Mouse (Mus musculus) lung, postnatal 0 days (tissue): ENCODE measurements around the gene Spo11. TPM values are rescaled to one million over a fixed set of nuclear protein-coding genes. Genes with fewer than 3 reads are reported as not detected.

ENCODE experiments used
- ATAC-seq: fragments of 200-750 bp; cut with Nextera tagmentation; 2 replicates; pipeline ENCODE4 v1.8.0; 2017; ENCODE audit warnings: moderate library complexity
- DNase-seq: peaks from one replicate; pipeline ENCODE4 v3.0.0-alpha.2; 2016; ENCODE audit warnings: low spot score
- H3K27ac ChIP-seq: fragments of 300-500 bp; sonication (generic); 2 replicates; pipeline ENCODE4 v1.5.1; 2014; ENCODE audit warnings: antibody characterized with exemption, mild to moderate bottlenecking, low read length, mixed read lengths
- H3K27me3 ChIP-seq: fragments of 300-500 bp; sonication (generic); replicated peaks from 2 replicates; pipeline ENCODE4 v1.6.1; 2014; ENCODE audit warnings: low read length, mixed read lengths; ENCODE audit not compliant: insufficient read depth
- H3K36me3 ChIP-seq: fragments of 300-500 bp; sonication (generic); 2 replicates; pipeline ENCODE4 v1.6.1; 2014; ENCODE audit warnings: low read length, mixed read lengths; ENCODE audit not compliant: insufficient read depth
- H3K4me1 ChIP-seq: fragments of 300-500 bp; sonication (generic); 2 replicates; pipeline ENCODE4 v1.6.1; 2014; ENCODE audit warnings: antibody characterized with exemption, low read depth, low read length, mixed read lengths; ENCODE audit not compliant: insufficient read depth
- H3K4me2 ChIP-seq: fragments of 300-500 bp; sonication (generic); replicated peaks from 2 replicates; pipeline ENCODE4 v1.6.1; 2014; ENCODE audit warnings: low read depth, mild to moderate bottlenecking, low read length, moderate library complexity, mixed read lengths
- H3K4me3 ChIP-seq: fragments of 300-500 bp; sonication (generic); 2 replicates; pipeline ENCODE4 v1.5.1; 2014; ENCODE audit warnings: low read depth, low read length
- H3K9ac ChIP-seq: fragments of 300-500 bp; sonication (generic); replicated peaks from 2 replicates; pipeline ENCODE4 v1.6.1; 2014; ENCODE audit warnings: low read depth, mild to moderate bottlenecking
- H3K9me3 ChIP-seq: fragments of 300-500 bp; sonication (generic); 2 replicates; pipeline ENCODE4 v1.6.1; 2016; ENCODE audit warnings: low read length, mixed read lengths
- CTCF ChIP-seq: IDR thresholded peaks from 2 replicates; pipeline ENCODE4 v1.5.1; 2016; ENCODE audit warnings: antibody characterized with exemption, mild to moderate bottlenecking
- EP300 ChIP-seq: IDR thresholded peaks from 2 replicates; pipeline ENCODE4 v1.6.1; 2016; ENCODE audit warnings: antibody characterized with exemption, mild to moderate bottlenecking, control low read depth
- WGBS: fragments of 180-500 bp; shearing (Covaris S2); extraction: QIAGEN DNeasy Blood & Tissue Kit; methylation state at CpG from one replicate; pipeline ENCODE4 v1.1.7; 2014; 5-methylcytosine and 5-hydroxymethylcytosine counted together
- polyA plus RNA-seq: library from polyadenylated mRNA; unstranded; fragments of >200 nt; fragmentation: Nextera tagmentation; extraction: Ambion mirVana; gene quantifications from 2 replicates; pipeline ENCODE4 v1.2.1, GENCODE M21; 2015

The Spo11 gene
- polyA plus RNA-seq, 1 experiment from 2014 or later = not detected

- H3K27ac ChIP-seq = no peak overlapping the region
- no peaks in the 10 kb centered on the region for H3K36me3 ChIP-seq
- no peaks in the 10 kb centered on the region for H3K4me1 ChIP-seq
- ATAC-seq (0 out of 2 replicates have a peak, but pooled peaks have one; percentile 7), DNase-seq (no peak)
- H3K4me2 ChIP-seq = no peak overlapping the region
- H3K9ac ChIP-seq = no peak overlapping the region
- no peak overlapping the region for H3K4me3 ChIP-seq
- WGBS = 64% methylated on average over 4 of the region's 4 CpGs
- no peaks in the 10 kb centered on the region for H3K27me3 ChIP-seq
- TF ChIP-seq EP300 (no peak), CTCF (0 out of 2 replicates have a peak, but pooled peaks have one; percentile 6)
- H3K9me3 ChIP-seq = no peaks in the 10 kb centered on the region
Observed at GRCm38 (mm10) chr2:173036611-173037010, 59.1 kb downstream of the Spo11 start.

DNA sequence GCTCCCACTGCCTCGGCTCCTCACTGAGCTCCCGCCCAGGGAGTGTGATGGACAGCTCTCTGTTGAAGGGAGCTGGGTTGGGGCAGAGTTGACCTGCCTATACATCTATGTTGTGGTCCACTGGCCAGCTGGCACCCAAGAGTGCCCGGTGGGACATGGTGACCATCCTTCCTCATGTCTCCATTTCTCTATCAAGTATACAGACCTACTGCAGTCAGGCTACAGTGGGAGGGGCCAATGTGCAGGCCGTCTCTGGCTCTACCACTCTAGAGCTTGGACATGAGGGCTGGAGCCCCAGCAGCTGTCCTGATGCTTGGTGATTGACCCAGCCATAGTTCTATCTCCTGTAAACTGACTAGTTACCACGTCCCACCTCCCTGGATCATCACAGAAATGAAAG is 59.8 kb downstream of the Spo11 start:
- Histone ChIP-seq H3K27ac (no peak overlapping the region), H3K9ac (no peak overlapping the region), H3K36me3 (no peaks in the 10 kb centered on the region), H3K27me3 (no peaks in the 10 kb centered on the region), H3K4me1 (no peaks in the 10 kb centered on the region), H3K4me2 (no peak overlapping the region), H3K4me3 (no peak overlapping the region), H3K9me3 (no peaks in the 10 kb centered on the region)
- TF ChIP-seq CTCF (no peak), EP300 (no peak)
- WGBS = 76% methylated on average over 5 of the region's 5 CpGs
- DNase-seq (no peak), ATAC-seq (no peak)

- Histone ChIP-seq H3K4me2 (no peak overlapping the region), H3K9ac (no peak overlapping the region), H3K9me3 (no peaks in the 10 kb centered on the region), H3K4me3 (no peak overlapping the region), H3K27ac (no peak overlapping the region), H3K4me1 (no peaks in the 10 kb centered on the region), H3K27me3 (no peaks in the 10 kb centered on the region), H3K36me3 (no peaks in the 10 kb centered on the region)
- TF ChIP-seq EP300 (no peak), CTCF (no peak)
- ATAC-seq = peak; percentile 15
- 56% methylated on average over 7 of the region's 7 CpGs for WGBS
- no peak for DNase-seq
Observed at GRCm38 (mm10) chr2:173037827-173038607, 60.5 kb downstream of the Spo11 start.

DNA sequence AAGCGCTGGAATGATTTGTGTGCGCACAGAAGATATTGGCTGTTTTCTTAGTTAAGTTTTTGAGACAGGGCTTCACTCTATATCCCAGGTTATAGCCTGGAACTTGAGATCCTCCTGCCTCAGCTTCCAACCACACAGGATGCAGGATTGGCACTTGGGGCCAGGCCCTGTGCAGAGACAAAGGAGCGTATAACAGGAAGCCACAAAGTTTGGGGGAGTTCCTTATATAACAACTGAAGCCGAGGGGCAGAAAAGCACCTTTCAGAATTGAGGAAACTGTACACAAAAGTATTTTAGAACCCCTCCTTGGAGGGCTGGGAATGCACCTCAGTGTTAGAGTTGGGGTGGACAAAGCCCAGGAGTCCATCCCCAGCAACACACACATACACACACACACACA is 61.5 kb downstream of the Spo11 start:
- 79% methylated on average over 4 of the region's 4 CpGs for WGBS
- TF ChIP-seq CTCF (no peak), EP300 (no peak)
- DNase-seq = no peak
- no peak overlapping the region for H3K4me2 ChIP-seq
- H3K27me3 ChIP-seq = no peaks in the 10 kb centered on the region
- ATAC-seq = no peak
- H3K9ac ChIP-seq = no peak overlapping the region
- H3K9me3 ChIP-seq = no peaks in the 10 kb centered on the region
- H3K27ac ChIP-seq = no peak overlapping the region
- H3K36me3 ChIP-seq = no peaks in the 10 kb centered on the region
- no peak overlapping the region for H3K4me3 ChIP-seq
- no peaks in the 10 kb centered on the region for H3K4me1 ChIP-seq

- no peaks in the 10 kb centered on the region for H3K27me3 ChIP-seq
- no peaks in the 10 kb centered on the region for H3K4me1 ChIP-seq
- H3K27ac ChIP-seq = no peak overlapping the region
- no peaks in the 10 kb centered on the region for H3K36me3 ChIP-seq
- no peak overlapping the region for H3K4me3 ChIP-seq
- no peaks in the 10 kb centered on the region for H3K9me3 ChIP-seq
- 93% methylated on average over 3 of the region's 3 CpGs for WGBS
- DNase-seq = no peak
- ATAC-seq = no peak
- H3K9ac ChIP-seq = no peak overlapping the region
- no peak overlapping the region for H3K4me2 ChIP-seq
- TF ChIP-seq CTCF (no peak), EP300 (no peak)
Observed at GRCm38 (mm10) chr2:173040803-173041202, 63.3 kb downstream of the Spo11 start.

DNA sequence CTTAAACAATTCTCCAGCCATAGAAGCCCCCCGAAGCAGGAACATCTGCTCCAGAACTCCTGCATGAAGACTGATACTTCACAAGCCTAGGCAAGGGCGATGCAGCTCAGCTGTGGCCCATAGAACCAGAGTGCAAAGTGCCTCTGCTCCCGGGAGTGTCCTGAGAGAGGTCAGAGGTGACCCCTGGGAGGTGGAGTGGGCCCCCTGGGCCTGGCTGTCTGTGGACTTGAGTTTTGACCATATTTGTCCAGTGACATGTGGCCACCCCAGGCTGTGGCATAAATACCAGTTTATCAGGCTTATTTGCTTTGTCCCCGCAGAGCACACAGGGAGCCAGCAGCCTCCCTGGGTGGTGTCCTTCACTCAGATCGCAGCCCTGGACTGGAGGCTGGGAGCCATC is 63.7 kb downstream of the Spo11 start:
- H3K4me2 ChIP-seq = no peak overlapping the region
- H3K27ac ChIP-seq = no peak overlapping the region
- no peaks in the 10 kb centered on the region for H3K4me1 ChIP-seq
- no peak overlapping the region for H3K9ac ChIP-seq
- no peaks in the 10 kb centered on the region for H3K36me3 ChIP-seq
- 47% methylated on average over 5 of the region's 5 CpGs for WGBS
- H3K9me3 ChIP-seq = no peaks in the 10 kb centered on the region
- no peak overlapping the region for H3K4me3 ChIP-seq
- ATAC-seq = no peak
- DNase-seq = no peak
- TF ChIP-seq CTCF (no peak), EP300 (no peak)
- no peaks in the 10 kb centered on the region for H3K27me3 ChIP-seq
